Mouse (Mus musculus) hindbrain, embryonic 12.5 days (tissue): ENCODE measurements around the gene Gm29564. TPM values are rescaled to one million over a fixed set of nuclear protein-coding genes. Genes with fewer than 3 reads are reported as not detected.
"Not testable (repeated sequence)": the region's sequence is repeated elsewhere in the genome, so short reads cannot be mapped to it uniquely, and the experiment has no call there.

Source experiments
- ATAC-seq: fragments of 200-750 bp; cut with Nextera tagmentation; 2 replicates; pipeline ENCODE4 v1.8.0; 2017; ENCODE audit warnings: moderate TSS enrichment; ENCODE audit not compliant: low FRiP score
- H3K27ac ChIP-seq: fragments of 300-500 bp; sonication (generic); 2 replicates; pipeline ENCODE4 v1.5.1; 2016; ENCODE audit warnings: mild to moderate bottlenecking
- H3K27me3 ChIP-seq: fragments of 300-500 bp; sonication (generic); 2 replicates; pipeline ENCODE4 v1.6.1; 2016; ENCODE audit warnings: mild to moderate bottlenecking
- H3K36me3 ChIP-seq: fragments of 300-500 bp; sonication (generic); 2 replicates; pipeline ENCODE4 v1.6.1; 2016; ENCODE audit warnings: mild to moderate bottlenecking
- H3K4me1 ChIP-seq: fragments of 300-500 bp; sonication (generic); 2 replicates; pipeline ENCODE4 v1.6.1; 2016
- H3K4me2 ChIP-seq: fragments of 300-500 bp; sonication (generic); replicated peaks from 2 replicates; pipeline ENCODE4 v1.6.1; 2016; ENCODE audit warnings: mild to moderate bottlenecking
- H3K4me3 ChIP-seq: fragments of 300-500 bp; sonication (generic); 2 replicates; pipeline ENCODE4 v1.5.1; 2016; ENCODE audit warnings: mild to moderate bottlenecking
- H3K9ac ChIP-seq: fragments of 300-500 bp; sonication (generic); 2 replicates; pipeline ENCODE4 v1.6.1; 2016; ENCODE audit warnings: mild to moderate bottlenecking, moderate library complexity
- H3K9me3 ChIP-seq: fragments of 300-500 bp; sonication (generic); replicated peaks from 2 replicates; pipeline ENCODE4 v1.6.1; 2016; ENCODE audit warnings: mild to moderate bottlenecking
- WGBS: fragments of 180-500 bp; shearing (Covaris S2); methylation state at CpG from one replicate; pipeline ENCODE4 v1.1.7; 2016; 5-methylcytosine and 5-hydroxymethylcytosine counted together
- polyA plus RNA-seq: library from polyadenylated mRNA; unstranded; fragments of >200 nt; fragmentation: Nextera tagmentation; extraction: Ambion mirVana; gene quantifications from 2 replicates; pipeline ENCODE4 v1.2.1, GENCODE M21; 2016

The Gm29564 gene
- polyA plus RNA-seq, result not detected in 2 replicates

- ATAC-seq, H3K36me3 ChIP-seq, H3K9me3 ChIP-seq, H3K4me3 ChIP-seq, H3K4me1 ChIP-seq, H3K27ac ChIP-seq, H3K4me2 ChIP-seq, H3K27me3 ChIP-seq, H3K9ac ChIP-seq: not testable (repeated sequence)
- no CpG with 5 or more reads among the region's 6 CpGs for WGBS
Observed at GRCm38 (mm10) chrY:78212693-78213092, at the start of gene Gm29564. Gene Gm29564 (plus strand): TSS chrY:78212993.

Other genes starting within 250 kb of the Gm29564 start
- gene Gm20867, start 249.8 kb upstream of the Gm29564 start, polyA plus RNA-seq, result not detected in 2 replicates